27 mouse cellular contexts compared by ENCODE assay signal in genomic region chr4:90906311-90906710, GRCm38 (mm10).
DNase-seq lines count a peak whose midpoint lies in the region; ATAC-seq and TF ChIP-seq lines count a peak whose summit lies in the region.
"Had no signal": no experiment of that assay in that cellular context is flagged by ENCODE, and none has a peak within 500 bp of the region (broad histone marks: within the 10 kb centered on the region; RNA-seq: fewer than 3 reads in every experiment).

No protein-coding gene starts in this region.

- no peaks in the 10 kb centered on the region for H3K27me3 ChIP-seq in forebrain, embryonic 14.5 days (replicated peaks; ENCODE audit: control insufficient read depth, insufficient read depth, low read length)
- no peaks in the 10 kb centered on the region for H3K27me3 ChIP-seq in forebrain, postnatal 0 days (ENCODE audit: insufficient read depth, low read length)
- no peaks in the 10 kb centered on the region for H3K27me3 ChIP-seq in neural tube, embryonic 15.5 days (replicated peaks)
- H3K27me3 ChIP-seq: embryonic facial prominence, embryonic 13.5 days; liver, embryonic 12.5 days; megakaryocyte, embryonic 14.5 days; midbrain, embryonic 12.5 days; stomach, embryonic 15.5 days had no signal

- H3K36me3 ChIP-seq in forebrain, embryonic 14.5 days (ENCODE audit: control insufficient read depth, insufficient read depth, low read length) = no peaks in the 10 kb centered on the region
- no peaks in the 10 kb centered on the region for H3K36me3 ChIP-seq in forebrain, postnatal 0 days (ENCODE audit: insufficient read depth)
- no peaks in the 10 kb centered on the region for H3K36me3 ChIP-seq in neural tube, embryonic 15.5 days
- H3K36me3 ChIP-seq: embryonic facial prominence, embryonic 13.5 days; G1E; liver, embryonic 12.5 days; midbrain, embryonic 12.5 days; stomach, embryonic 15.5 days had no signal

- no peak overlapping the region for H3K4me3 ChIP-seq in forebrain, embryonic 14.5 days (ENCODE audit: low read depth, low read length)
- no peak overlapping the region for H3K4me3 ChIP-seq in forebrain, postnatal 0 days (ENCODE audit: low read depth, low read length)
- no peak overlapping the region for H3K4me3 ChIP-seq in neural tube, embryonic 15.5 days (replicated peaks)
- H3K4me3 ChIP-seq: embryonic facial prominence, embryonic 13.5 days; erythroblast, embryonic 14.5 days; liver, embryonic 12.5 days; megakaryocyte, embryonic 14.5 days; midbrain, embryonic 12.5 days; stomach, embryonic 15.5 days had no signal

- WGBS in forebrain, embryonic 14.5 days = 85% methylated on average over 1 of the region's 1 CpGs
- WGBS in forebrain, postnatal 0 days = 57% methylated on average over 1 of the region's 1 CpGs
- 73% methylated on average over 1 of the region's 1 CpGs for WGBS in neural tube, embryonic 15.5 days

- no peak for TF ChIP-seq CTCF in forebrain, postnatal 0 days (IDR thresholded peaks at IDR 0.05; ENCODE audit: low read depth)

- no peak overlapping the region for H3K27ac ChIP-seq in forebrain, embryonic 14.5 days (ENCODE audit: low read depth, low read length)
- H3K27ac ChIP-seq in forebrain, postnatal 0 days (ENCODE audit: low read depth, low read length) = no peak overlapping the region
- H3K27ac ChIP-seq in neural tube, embryonic 15.5 days (replicated peaks) = no peak overlapping the region
- H3K27ac ChIP-seq: embryonic facial prominence, embryonic 13.5 days; liver, embryonic 12.5 days; midbrain, embryonic 12.5 days; stomach, embryonic 15.5 days had no signal

- H3K4me1 ChIP-seq in forebrain, embryonic 14.5 days (ENCODE audit: control insufficient read depth, insufficient read depth, low read length) = no peaks in the 10 kb centered on the region
- H3K4me1 ChIP-seq in forebrain, postnatal 0 days (ENCODE audit: insufficient read depth) = no peaks in the 10 kb centered on the region
- no peaks in the 10 kb centered on the region for H3K4me1 ChIP-seq in neural tube, embryonic 15.5 days
- H3K4me1 ChIP-seq: embryonic facial prominence, embryonic 13.5 days; liver, embryonic 12.5 days; megakaryocyte, embryonic 14.5 days; midbrain, embryonic 12.5 days; stomach, embryonic 15.5 days had no signal

- no peak overlapping the region for H3K4me2 ChIP-seq in forebrain, embryonic 14.5 days (ENCODE audit: low read length)
- no peak overlapping the region for H3K4me2 ChIP-seq in forebrain, postnatal 0 days (ENCODE audit: low read depth)
- H3K4me2 ChIP-seq in neural tube, embryonic 15.5 days = no peak overlapping the region
- H3K4me2 ChIP-seq: embryonic facial prominence, embryonic 13.5 days; heart, embryonic 11.5 days; liver, embryonic 12.5 days; midbrain, embryonic 12.5 days; stomach, embryonic 15.5 days had no signal

- H3K9me3 ChIP-seq in forebrain, embryonic 14.5 days (replicated peaks; ENCODE audit: control insufficient read depth, low read length) = no peaks in the 10 kb centered on the region
- no peaks in the 10 kb centered on the region for H3K9me3 ChIP-seq in forebrain, postnatal 0 days (ENCODE audit: low read length)
- H3K9me3 ChIP-seq in neural tube, embryonic 15.5 days (replicated peaks) = no peaks in the 10 kb centered on the region
- H3K9me3 ChIP-seq: embryonic facial prominence, embryonic 13.5 days; liver, embryonic 12.5 days; megakaryocyte, embryonic 14.5 days; midbrain, embryonic 12.5 days; stomach, embryonic 15.5 days had no signal

- peak; percentile 2 for DNase-seq in forebrain, embryonic 14.5 days (ENCODE audit: low spot score)
- DNase-seq in forebrain, postnatal 0 days = no peak
- no peak for DNase-seq in neural tube, embryonic 10.5 days (ENCODE audit: extremely low spot score, low spot score)
- peak; percentile 85 for DNase-seq in cerebellum, adult 9-10 months
- peak; percentile 73 to 83 for DNase-seq in cerebellum, postnatal 36 days
- no peak for DNase-seq in left cerebral cortex, adult 18-20 months (ENCODE audit: low spot score in 2 of 2)
- DNase-seq in gastrocnemius, adult 8-10 months (ENCODE audit: low spot score in 2 of 2) = no peak
- DNase-seq: adrenal gland, adult 8-10 months; gastrocnemius, postnatal 14 days; heart, adult 11 months; kidney, adult 8-10 months; kidney, postnatal 10 days; layer of hippocampus, adult 9-11 months; liver, postnatal 0 days; lung, postnatal 36 days; right cerebral cortex, postnatal 25 days; thymus, postnatal 14 days had no signal

- no peak for ATAC-seq in forebrain, embryonic 14.5 days
- no peak for ATAC-seq in forebrain, postnatal 0 days
- ATAC-seq in neural tube, embryonic 15.5 days (ENCODE audit: low FRiP score) = 0 out of 2 replicates have a peak, but pooled peaks have one; percentile 28
- ATAC-seq: intestine, embryonic 16.5 days; liver, embryonic 12.5 days; liver, postnatal 0 days had no signal

- H3K9ac ChIP-seq in forebrain, embryonic 14.5 days (ENCODE audit: low read length) = no peak overlapping the region
- H3K9ac ChIP-seq in forebrain, postnatal 0 days = no peak overlapping the region
- H3K9ac ChIP-seq in neural tube, embryonic 15.5 days (replicated peaks) = no peak overlapping the region
- H3K9ac ChIP-seq: embryonic facial prominence, embryonic 13.5 days; liver, embryonic 12.5 days; liver, postnatal 0 days; midbrain, embryonic 12.5 days; stomach, embryonic 15.5 days had no signal

Comparison
In these comparisons a context has a peak if more than half of its experiments do, and no peak if none do; other contexts are left out.
1. DNase-seq: peak in forebrain, embryonic 14.5 days (single experiment), cerebellum, adult 9-10 months (single experiment) and cerebellum, postnatal 36 days (2 of 2); none in forebrain, postnatal 0 days (single experiment), neural tube, embryonic 10.5 days (single experiment), left cerebral cortex, adult 18-20 months (0 of 2) and gastrocnemius, adult 8-10 months (0 of 2).